Mouse (Mus musculus) testis, adult 2 months (tissue): ENCODE measurements around the gene Rundc1. TPM values are rescaled to one million over a fixed set of nuclear protein-coding genes. Genes with fewer than 3 reads are reported as not detected.

Source experiments
- H3K27ac ChIP-seq: fragments of 200-500 bp; 2 replicates; pipeline ENCODE4 v1.5.1; 2012; ENCODE audit warnings: low read depth, low read length; ENCODE audit not compliant: control insufficient read depth, insufficient read depth
- H3K27me3 ChIP-seq: fragments of 200-500 bp; 2 replicates; pipeline ENCODE4 v1.6.1; 2012; ENCODE audit warnings: mild to moderate bottlenecking, low read length, moderate library complexity; ENCODE audit not compliant: control insufficient read depth, insufficient read depth
- H3K36me3 ChIP-seq: fragments of 200-500 bp; 2 replicates; pipeline ENCODE4 v1.6.1; 2012; ENCODE audit warnings: mild to moderate bottlenecking, low read length; ENCODE audit not compliant: control insufficient read depth, insufficient read depth
- H3K4me1 ChIP-seq: fragments of 200-500 bp; 2 replicates; pipeline ENCODE4 v1.6.1; 2012; ENCODE audit warnings: low read length; ENCODE audit not compliant: control insufficient read depth, insufficient read depth
- H3K4me3 ChIP-seq: fragments of 200-500 bp; 2 replicates; pipeline ENCODE4 v1.5.1; 2012; ENCODE audit warnings: low read depth, mild to moderate bottlenecking, low read length, moderate library complexity, mixed read lengths; ENCODE audit not compliant: control insufficient read depth
- CTCF ChIP-seq: fragments of 200-500 bp; IDR thresholded peaks from 2 replicates; pipeline ENCODE4 v1.5.1; 2012; ENCODE audit warnings: low read depth, mild to moderate bottlenecking, inconsistent platforms, low read length, moderate library complexity; ENCODE audit not compliant: control insufficient read depth, insufficient read depth, insufficient replicate concordance
- POLR2A ChIP-seq: fragments of 200-500 bp; IDR thresholded peaks from 2 replicates; pipeline ENCODE4 v1.6.1; 2012; ENCODE audit warnings: low read depth, mild to moderate bottlenecking, inconsistent platforms, low read length, moderate library complexity; ENCODE audit not compliant: control insufficient read depth
- polyA plus RNA-seq: library from polyadenylated mRNA; depleted of rRNA; stranded (reverse); fragments of >200 nt; gene quantifications from 2 replicates; pipeline ENCODE4 v1.2.3, GENCODE M21; 2012; rRNA removed

Gene Rundc1
- polyA plus RNA-seq, 1 experiment = 9.4 TPM

- Histone ChIP-seq H3K36me3 (no peaks in the 10 kb centered on the region), H3K4me1 (peaks cover 14% of the 10 kb centered on the region), H3K4me3 (no peak overlapping the region), H3K27me3 (no peaks in the 10 kb centered on the region), H3K27ac (no peak overlapping the region)
- TF ChIP-seq CTCF (no peak), POLR2A (no peak)
Observed at GRCm38 (mm10) chr11:101477194-101477551, 52.3 kb downstream of the Rundc1 start.

DNA sequence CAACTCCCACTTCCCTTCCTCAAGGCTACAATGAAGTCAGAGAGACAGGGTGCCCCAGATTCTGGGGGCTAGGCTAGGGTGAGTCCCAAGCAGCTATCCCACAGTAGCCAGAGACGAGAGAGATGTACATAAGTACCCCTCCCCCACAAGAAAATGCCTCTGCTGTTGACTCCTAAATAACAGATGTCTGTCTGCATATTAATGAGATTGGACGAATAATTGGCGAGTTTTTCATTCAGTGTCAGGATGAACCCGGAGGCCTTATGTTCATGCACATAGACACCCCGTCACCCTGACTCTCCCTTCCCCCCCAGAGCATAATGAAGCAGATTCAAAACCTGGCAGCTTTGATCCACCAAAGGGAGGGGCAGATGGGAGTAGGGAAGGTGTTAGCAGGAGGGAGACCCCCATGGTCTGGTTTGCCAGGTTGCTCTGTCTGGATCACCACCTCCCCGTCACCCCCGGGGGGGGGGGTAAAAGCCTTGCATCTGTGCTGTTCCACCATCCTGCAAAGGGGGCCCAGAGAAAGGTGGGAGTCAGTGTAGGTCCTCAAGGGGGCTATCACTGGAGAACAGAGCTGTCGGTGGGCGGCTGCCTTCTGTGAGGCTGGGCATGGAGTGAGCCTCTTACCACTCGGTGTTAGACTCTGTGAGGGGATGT lies 52.8 kb downstream of the Rundc1 start:
- H3K27ac ChIP-seq = no peak overlapping the region
- no peaks in the 10 kb centered on the region for H3K36me3 ChIP-seq
- no peak for TF ChIP-seq CTCF
- H3K4me1 ChIP-seq = peaks cover 11% of the 10 kb centered on the region
- H3K4me3 ChIP-seq = no peak overlapping the region
- no peaks in the 10 kb centered on the region for H3K27me3 ChIP-seq

DNA sequence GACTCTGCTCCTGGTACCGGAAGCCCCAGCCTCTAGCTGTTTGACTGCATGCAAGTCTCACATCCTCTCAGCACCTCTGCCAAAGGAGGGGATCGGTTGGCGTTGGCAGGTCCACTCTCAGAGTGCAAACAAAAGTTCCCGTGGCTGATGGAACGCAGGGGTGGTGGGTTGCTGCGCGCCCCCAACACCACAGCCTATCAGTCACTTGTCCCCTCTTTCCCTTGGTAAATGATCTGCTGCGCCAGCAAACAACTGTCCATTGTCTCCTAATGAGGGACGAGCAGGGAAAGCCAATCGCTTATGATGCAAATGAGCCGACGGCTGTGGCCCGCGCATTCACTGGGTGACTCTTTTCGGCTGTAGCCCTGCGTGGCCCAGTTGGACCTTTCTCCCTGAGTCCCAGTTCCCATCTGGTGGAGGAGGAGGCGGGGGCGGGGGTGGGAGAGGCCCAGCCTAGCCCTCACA lies 54.3 kb downstream of the Rundc1 start:
- Histone ChIP-seq H3K27me3 (no peaks in the 10 kb centered on the region), H3K27ac (0 out of 2 replicates have a peak overlapping the region, but pooled peaks have one; percentile 54), H3K4me3 (peak overlapping the region; percentile 72), H3K4me1 (peaks cover 8% of the 10 kb centered on the region), H3K36me3 (no peaks in the 10 kb centered on the region)
- no peak for TF ChIP-seq POLR2A
- no peak for TF ChIP-seq CTCF

GRCm38 (mm10) chr11:101480912-101481311 lies 56.0 kb downstream of the Rundc1 start:
- Histone ChIP-seq H3K27me3 (no peaks in the 10 kb centered on the region), H3K4me3 (no peak overlapping the region), H3K27ac (no peak overlapping the region), H3K4me1 (peaks cover 8% of the 10 kb centered on the region), H3K36me3 (no peaks in the 10 kb centered on the region)
- no peak for TF ChIP-seq POLR2A
- TF ChIP-seq CTCF = no peak

DNA sequence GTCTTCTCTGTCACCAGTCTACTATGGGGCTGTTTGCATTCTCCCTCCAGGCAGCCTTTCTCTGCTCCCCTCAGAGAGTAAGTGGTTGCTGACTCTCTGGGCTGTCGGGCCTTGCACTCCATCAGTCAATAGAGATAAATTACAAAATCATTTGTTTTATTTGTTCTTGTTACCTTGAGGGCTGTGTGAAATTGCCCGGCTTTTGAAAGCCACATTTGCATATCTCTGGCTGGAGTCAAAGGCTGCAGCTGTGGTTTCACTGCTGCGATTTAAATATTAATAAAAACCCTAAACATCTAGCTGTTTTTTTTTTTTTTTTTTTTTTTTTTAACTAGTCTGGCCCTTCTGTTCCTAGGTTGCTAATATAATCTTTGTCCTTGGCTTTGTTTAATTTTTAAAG lies 58.9 kb downstream of the Rundc1 start:
- Histone ChIP-seq H3K36me3 (no peaks in the 10 kb centered on the region), H3K4me1 (peaks cover 5% of the 10 kb centered on the region), H3K27ac (0 out of 2 replicates have a peak overlapping the region, but pooled peaks have one; percentile 25), H3K4me3 (no peak overlapping the region), H3K27me3 (no peaks in the 10 kb centered on the region)
- TF ChIP-seq POLR2A (no peak), CTCF (no peak)

- no peaks in the 10 kb centered on the region for H3K36me3 ChIP-seq
- peaks cover 2% of the 10 kb centered on the region; the same call in 1 of the 2 replicates for H3K4me1 ChIP-seq
- TF ChIP-seq POLR2A (no peak), CTCF (no peak)
- H3K4me3 ChIP-seq = no peak overlapping the region
- H3K27ac ChIP-seq = no peak overlapping the region
- H3K27me3 ChIP-seq = no peaks in the 10 kb centered on the region
Observed at GRCm38 (mm10) chr11:101484245-101484644, 59.4 kb downstream of the Rundc1 start.

DNA sequence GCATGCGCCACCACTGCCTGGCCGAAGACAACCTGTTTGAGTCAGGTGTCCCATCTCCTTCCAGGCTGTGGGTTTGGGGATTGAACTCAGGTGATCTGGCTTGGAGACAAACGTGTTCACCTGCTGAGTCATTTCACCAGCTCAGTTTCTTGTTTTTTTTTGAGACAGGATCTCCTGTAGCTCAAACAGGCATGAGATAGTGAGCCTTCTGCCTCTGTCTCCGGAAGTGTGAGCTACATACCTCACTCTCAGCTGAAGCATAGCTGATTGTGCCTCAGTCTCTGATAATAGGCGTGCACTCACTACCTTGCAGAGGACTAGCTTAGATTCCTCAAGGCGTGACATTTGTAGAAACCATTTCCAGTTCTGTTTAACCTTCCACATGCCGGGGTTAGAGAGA lies 59.9 kb downstream of the Rundc1 start:
- Histone ChIP-seq H3K27ac (peak overlapping the region; percentile 51), H3K4me3 (no peak overlapping the region), H3K27me3 (no peaks in the 10 kb centered on the region), H3K4me1 (peaks cover 2% of the 10 kb centered on the region; the same call in 1 of the 2 replicates), H3K36me3 (no peaks in the 10 kb centered on the region)
- TF ChIP-seq CTCF (no peak), POLR2A (no peak)

Other genes with a start within 250 kb of the Rundc1 start
- 0.05 TPM in 1 of 2 replicates, not detected in the other for gene Ccr10, start 249.6 kb upstream of the Rundc1 start, polyA plus RNA-seq
- gene Ezh1, start 198.6 kb upstream of the Rundc1 start, polyA plus RNA-seq = 14.3 and 14.5 TPM in 2 replicates
- 5.6 and 5.8 TPM in 2 replicates for gene Ramp2, start 179.1 kb upstream of the Rundc1 start, polyA plus RNA-seq
- 26.1 and 26.2 TPM in 2 replicates for gene Vps25, start 171.4 kb upstream of the Rundc1 start, polyA plus RNA-seq
- 10.8 and 12.3 TPM in 2 replicates for gene Wnk4, start 164.5 kb upstream of the Rundc1 start, polyA plus RNA-seq
- 37.1 and 54.6 TPM in 2 replicates for gene Cntd1, start 146.1 kb upstream of the Rundc1 start, polyA plus RNA-seq
- 46.6 and 62.4 TPM in 2 replicates for gene Coa3, start 146.0 kb upstream of the Rundc1 start, polyA plus RNA-seq
- 111 and 116 TPM in 2 replicates for gene Becn1, start 122.8 kb upstream of the Rundc1 start, polyA plus RNA-seq
- 59.1 and 74.5 TPM in 2 replicates for gene Psme3, start 108.9 kb upstream of the Rundc1 start, polyA plus RNA-seq
- gene Aoc2, start 100.0 kb upstream of the Rundc1 start, polyA plus RNA-seq = 4.7 TPM in 2 replicates
- gene Aoc3, start 94.5 kb upstream of the Rundc1 start, polyA plus RNA-seq = 4.2 and 4.4 TPM in 2 replicates
- gene G6pc, start 57.5 kb upstream of the Rundc1 start, polyA plus RNA-seq = not detected in 2 replicates
- 17.9 and 18.7 TPM in 2 replicates for gene Aarsd1, start 7.5 kb upstream of the Rundc1 start, polyA plus RNA-seq
- gene Gm27029, start 289 bp upstream of the Rundc1 start, polyA plus RNA-seq = 0.14 and 0.38 TPM in 2 replicates
- 34.6 and 39.1 TPM in 2 replicates for gene Ptges3l, start 248 bp downstream of the Rundc1 start, polyA plus RNA-seq
- 161 and 224 TPM in 2 replicates for gene Rpl27, start 17.2 kb downstream of the Rundc1 start, polyA plus RNA-seq
- gene Ifi35, start 23.3 kb downstream of the Rundc1 start, polyA plus RNA-seq = 3.2 and 3.6 TPM in 2 replicates
- gene Rnd2, start 39.9 kb downstream of the Rundc1 start, polyA plus RNA-seq = 19.2 and 21.1 TPM in 2 replicates
- gene Vat1, start 41.1 kb downstream of the Rundc1 start, polyA plus RNA-seq = 40.0 and 43.3 TPM in 2 replicates
- 4.6 and 5.2 TPM in 2 replicates for gene Brca1, start 126.9 kb downstream of the Rundc1 start, polyA plus RNA-seq
- gene Nbr1, start 127.1 kb downstream of the Rundc1 start, polyA plus RNA-seq = 323 and 355 TPM in 2 replicates
- 22.8 and 26.7 TPM in 2 replicates for gene Tmem106a, start 157.2 kb downstream of the Rundc1 start, polyA plus RNA-seq
- gene Gm11634, start 174.2 kb downstream of the Rundc1 start, polyA plus RNA-seq = 64.9 and 69.4 TPM in 2 replicates
- gene Rdm1, start 202.1 kb downstream of the Rundc1 start, polyA plus RNA-seq = 7.8 and 13.8 TPM in 2 replicates
- 10.2 and 12.3 TPM in 2 replicates for gene Arl4d, start 240.5 kb downstream of the Rundc1 start, polyA plus RNA-seq